16 mouse cellular contexts compared by ENCODE assay signal in the genomic region with DNA sequence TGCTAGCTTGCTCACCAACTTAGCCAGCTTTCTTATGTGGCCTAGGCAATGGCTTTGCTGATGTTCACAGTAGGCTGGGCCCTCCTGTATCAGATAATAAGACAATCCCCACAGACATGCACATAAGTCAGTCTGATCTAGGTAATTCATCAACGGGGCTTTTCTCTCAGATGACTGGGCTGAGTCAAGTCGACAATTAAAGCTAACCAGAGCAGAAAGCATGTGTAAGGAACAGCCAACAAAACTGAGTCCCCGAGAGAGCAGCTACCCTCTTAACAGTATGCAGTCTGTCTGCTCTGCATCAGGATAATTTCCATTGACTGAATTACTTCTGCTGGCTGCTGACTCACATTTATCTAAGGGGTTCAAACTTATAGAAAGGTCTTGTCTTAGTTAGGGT.
"Had no signal": no experiment of that assay in that cellular context is flagged by ENCODE, and none has a peak within 500 bp of the region (broad histone marks: within the 10 kb centered on the region; RNA-seq: fewer than 3 reads in every experiment).

No protein-coding gene starts in this region.

- H3K4me1 ChIP-seq: liver, embryonic 13.5 days; megakaryocyte, embryonic 14.5 days had no signal

- H3K27me3 ChIP-seq: liver, embryonic 13.5 days; megakaryocyte, embryonic 14.5 days; midbrain, embryonic 12.5 days; midbrain, embryonic 15.5 days; stomach, embryonic 15.5 days had no signal

- H3K4me2 ChIP-seq: liver, embryonic 13.5 days; lung, embryonic 14.5 days; midbrain, embryonic 12.5 days; midbrain, embryonic 15.5 days; stomach, embryonic 15.5 days had no signal

- DNase-seq: kidney, adult 2 months; kidney, postnatal 25 days; layer of hippocampus, adult 9-11 months; liver, embryonic 13.5 days; lung, embryonic 14.5 days; lung, postnatal 36 days; right cerebral cortex, postnatal 25 days; spleen, adult 18-20 months; thymus, postnatal 25 days had no signal

- H3K27ac ChIP-seq: kidney, postnatal 0 days; layer of hippocampus, adult 2 months; liver, embryonic 13.5 days; midbrain, embryonic 12.5 days; midbrain, embryonic 15.5 days; stomach, embryonic 15.5 days had no signal

- H3K4me3 ChIP-seq: layer of hippocampus, adult 2 months; liver, embryonic 13.5 days; megakaryocyte, embryonic 14.5 days; midbrain, embryonic 12.5 days; midbrain, embryonic 15.5 days; stomach, embryonic 15.5 days had no signal

- H3K9me3 ChIP-seq: liver, embryonic 13.5 days; megakaryocyte, embryonic 14.5 days; midbrain, embryonic 12.5 days; midbrain, embryonic 15.5 days; stomach, embryonic 15.5 days had no signal

- ATAC-seq: lung, postnatal 0 days; midbrain, embryonic 15.5 days had no signal

- H3K9ac ChIP-seq: liver, embryonic 13.5 days; lung, embryonic 14.5 days; midbrain, embryonic 12.5 days; midbrain, embryonic 15.5 days; stomach, embryonic 15.5 days had no signal

- H3K36me3 ChIP-seq: liver, embryonic 13.5 days; midbrain, embryonic 12.5 days; midbrain, embryonic 15.5 days; stomach, embryonic 15.5 days had no signal
